Comparison of ENCODE assay signal across 8 mouse cellular contexts in genomic region chr13:54788740-54789560, GRCm38 (mm10). TPM values are rescaled to one million over a fixed set of nuclear protein-coding genes. Genes with fewer than 3 reads are reported as not detected.
A peak's percentile ranks its signal among the peaks of the same experiment; 100 is the strongest.
DNase-seq lines count a peak whose midpoint lies in the region; ATAC-seq lines count a peak whose summit lies in the region.

Gene Tspan17 (plus strand): TSS chr13:54789377.

- peak; percentile 93 for ATAC-seq in megakaryocyte progenitor cell, adult 5-6 weeks (replicated peaks; ENCODE audit: poor library complexity)

- peak; percentile 99 for DNase-seq in adipocyte (ENCODE audit: low spot score)
- peak; percentile 98 for DNase-seq in embryo, embryonic 10 days (ENCODE audit: low spot score)
- DNase-seq in gastrocnemius, postnatal 10 days, result peak; percentile 97
- DNase-seq in induced T-regulatory cell, adult 2 months (ENCODE audit: low read depth), result peak; percentile 95
- DNase-seq in left cerebral cortex, adult 9 months (ENCODE audit: low spot score in 2 of 2), result peak; percentile 90 to 97
- DNase-seq in right cerebral cortex, postnatal 14 days, result peak; percentile 92
- peak; percentile 98 for DNase-seq in urinary bladder, postnatal 36 days (ENCODE audit: low spot score in 2 of 2)

RNA-seq across cellular contexts. Expression of gene Tspan17, which starts in this region (rescaled TPM):
- 10 to 100 TPM; 23.0 to 26.8 TPM for total RNA-seq in gastrocnemius, postnatal 10 days (2021)
- total RNA-seq in megakaryocyte progenitor cell, adult 5-6 weeks (2015), result 0.30 and 0.73 TPM in 2 replicates
- 0.71 and 3.0 TPM in 2 replicates for total RNA-seq in megakaryocyte progenitor cell, adult 5-6 weeks (2017)

Comparison
In these comparisons a context has a peak if more than half of its experiments do, and no peak if none do; other contexts are left out.
1. Peak in every context shown above with its lines: DNase-seq and ATAC-seq.
2. RNA of gene Tspan17 (total RNA-seq): 23.0 to 26.8 TPM in gastrocnemius, postnatal 10 days; 0.30 to 3.0 TPM in megakaryocyte progenitor cell, adult 5-6 weeks; every median in the first group is over 4 times any median in the second.